Mouse (Mus musculus) layer of hippocampus, adult 2 months (tissue): ENCODE measurements around the gene Ralgapa2. TPM values are rescaled to one million over a fixed set of nuclear protein-coding genes. Genes with fewer than 3 reads are reported as not detected.

Experiments
- DNase-seq, 2 experiments: peaks; one replicate each; pipeline ENCODE4 v3.0.0; 2022; ENCODE audit warnings: low spot score in 2 of 2
- H3K27ac ChIP-seq: fragments of 200-600 bp; 2 replicates; pipeline ENCODE4 v1.8.1; 2022
- H3K4me3 ChIP-seq: fragments of 200-600 bp; 2 replicates; pipeline ENCODE4 v1.8.1; 2022; ENCODE audit warnings: mild to moderate bottlenecking
- CTCF ChIP-seq: fragments of 200-600 bp; conservative IDR thresholded peaks from 2 replicates; pipeline ENCODE4 v1.8.1; 2022; ENCODE audit warnings: antibody characterized with exemption, mild to moderate bottlenecking, moderate library complexity
- total RNA-seq, 2 experiments: library from RNA; stranded (reverse); gene quantifications; 2 replicates each; pipeline ENCODE4 v1.2.3; 2021

Gene Ralgapa2
- total RNA-seq, 2 experiments from 2014 or later = 25.7 to 29.8 TPM

DNA sequence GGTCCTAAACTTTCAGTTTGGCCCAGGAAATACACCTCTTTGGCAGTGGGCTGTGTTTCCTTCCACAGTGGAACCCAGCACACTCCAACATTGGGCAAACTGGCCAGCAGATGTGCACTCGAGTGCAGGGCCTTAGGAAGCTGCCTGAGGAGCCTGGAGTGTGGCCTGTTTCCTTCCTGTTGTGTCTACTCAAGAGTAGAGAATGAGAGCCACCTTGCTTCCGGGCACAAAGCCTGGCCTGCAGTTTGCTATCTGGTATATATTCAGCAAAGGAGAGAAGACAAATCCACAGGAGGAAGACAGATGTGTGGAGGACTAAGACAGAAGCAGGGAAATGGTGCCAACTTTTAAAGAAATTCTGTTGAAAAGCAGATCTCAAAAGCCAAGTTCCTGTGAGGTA, 189.4 kb downstream of the Ralgapa2 start:
- no peak overlapping the region for H3K4me3 ChIP-seq
- H3K27ac ChIP-seq = no peak overlapping the region
- no peak for DNase-seq
- TF ChIP-seq CTCF = no peak

- no peak for TF ChIP-seq CTCF
- Histone ChIP-seq H3K4me3 (no peak overlapping the region), H3K27ac (no peak overlapping the region)
- no peak for DNase-seq
These were observed 190.1 kb downstream of the Ralgapa2 start for GRCm38 (mm10) chr2:146322019-146322418.

DNA sequence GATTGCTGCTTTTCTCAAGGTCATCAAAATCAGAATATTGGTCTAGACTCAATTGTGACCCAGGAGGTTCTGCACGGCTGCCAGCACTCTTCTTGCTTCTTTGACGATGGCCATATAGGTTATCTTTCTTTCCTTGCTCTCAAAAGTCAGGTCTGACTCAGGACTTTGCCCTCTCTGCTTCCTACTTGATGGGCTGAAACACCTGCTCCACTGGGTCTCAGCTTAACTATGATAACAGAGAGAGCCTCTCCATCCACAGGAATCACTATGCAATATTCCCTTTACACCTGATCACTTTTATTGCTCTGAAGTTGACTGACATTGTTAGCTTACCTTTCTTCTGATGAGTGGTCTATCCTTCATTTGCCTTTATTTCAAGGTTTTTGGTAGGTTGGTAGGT, 191.5 kb downstream of the Ralgapa2 start:
- Histone ChIP-seq H3K27ac (no peak overlapping the region), H3K4me3 (no peak overlapping the region)
- no peak for DNase-seq
- TF ChIP-seq CTCF = no peak

GRCm38 (mm10) chr2:146314751-146315150, 197.4 kb downstream of the Ralgapa2 start:
- DNase-seq = no peak
- no peak for TF ChIP-seq CTCF
- H3K4me3 ChIP-seq = no peak overlapping the region
- H3K27ac ChIP-seq = no peak overlapping the region

DNA sequence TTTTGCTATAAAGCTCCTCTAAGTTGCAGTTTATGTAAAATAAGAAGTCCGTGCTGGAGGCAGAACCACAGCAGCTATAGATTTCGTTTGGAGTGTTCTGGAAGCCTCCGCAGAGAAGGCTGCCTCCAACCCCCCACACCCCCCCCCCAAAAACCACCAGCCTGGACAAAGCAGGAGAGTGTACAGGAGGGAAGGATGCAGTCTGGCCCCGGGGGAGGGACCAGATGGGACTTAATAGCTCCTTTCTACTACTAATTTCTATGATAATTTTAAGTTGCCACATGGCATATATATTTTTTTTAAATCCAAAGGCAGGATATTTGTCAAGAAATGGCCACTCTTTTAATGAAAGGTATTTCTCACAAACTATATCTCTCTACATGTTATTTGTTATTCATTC, 198.3 kb downstream of the Ralgapa2 start:
- no peak for TF ChIP-seq CTCF
- DNase-seq = no peak
- Histone ChIP-seq H3K4me3 (no peak overlapping the region), H3K27ac (no peak overlapping the region)

GRCm38 (mm10) chr2:146310760-146311159, 201.4 kb downstream of the Ralgapa2 start:
- no peak overlapping the region for H3K4me3 ChIP-seq
- TF ChIP-seq CTCF = no peak
- H3K27ac ChIP-seq = peak overlapping the region; percentile 63
- DNase-seq = no peak

- TF ChIP-seq CTCF = peak; percentile 40
- peak overlapping the region; percentile 63 for H3K27ac ChIP-seq
- peak; percentile 31 to 34 for DNase-seq
- no peak overlapping the region for H3K4me3 ChIP-seq
These were observed 201.9 kb downstream of the Ralgapa2 start for GRCm38 (mm10) chr2:146310291-146310690.

DNA sequence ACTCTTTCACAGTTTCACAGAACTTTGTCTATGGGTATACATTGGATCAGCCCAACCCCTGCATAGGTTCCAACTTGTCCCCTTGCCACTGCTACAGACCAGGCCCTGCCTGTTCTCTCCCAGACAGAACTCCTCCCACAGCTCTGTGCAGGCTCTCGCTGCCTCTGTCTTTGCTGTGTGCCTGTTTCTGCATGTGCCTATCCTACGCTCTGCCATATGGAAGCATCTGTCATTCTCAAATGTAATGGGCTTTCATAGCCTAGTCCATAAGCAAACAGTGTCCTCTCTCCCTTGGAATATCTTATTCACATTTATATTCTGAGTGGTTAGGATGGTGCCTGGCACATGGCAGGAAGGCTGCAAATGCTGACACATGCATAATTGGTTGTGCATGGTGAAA, 202.7 kb downstream of the Ralgapa2 start:
- no peak overlapping the region for H3K4me3 ChIP-seq
- TF ChIP-seq CTCF = no peak
- peak; percentile 23 to 50 for DNase-seq
- H3K27ac ChIP-seq = peak overlapping the region; percentile 63

GRCm38 (mm10) chr2:146307060-146307459, 205.1 kb downstream of the Ralgapa2 start:
- DNase-seq = no peak
- H3K27ac ChIP-seq = no peak overlapping the region
- TF ChIP-seq CTCF = no peak
- no peak overlapping the region for H3K4me3 ChIP-seq

DNA sequence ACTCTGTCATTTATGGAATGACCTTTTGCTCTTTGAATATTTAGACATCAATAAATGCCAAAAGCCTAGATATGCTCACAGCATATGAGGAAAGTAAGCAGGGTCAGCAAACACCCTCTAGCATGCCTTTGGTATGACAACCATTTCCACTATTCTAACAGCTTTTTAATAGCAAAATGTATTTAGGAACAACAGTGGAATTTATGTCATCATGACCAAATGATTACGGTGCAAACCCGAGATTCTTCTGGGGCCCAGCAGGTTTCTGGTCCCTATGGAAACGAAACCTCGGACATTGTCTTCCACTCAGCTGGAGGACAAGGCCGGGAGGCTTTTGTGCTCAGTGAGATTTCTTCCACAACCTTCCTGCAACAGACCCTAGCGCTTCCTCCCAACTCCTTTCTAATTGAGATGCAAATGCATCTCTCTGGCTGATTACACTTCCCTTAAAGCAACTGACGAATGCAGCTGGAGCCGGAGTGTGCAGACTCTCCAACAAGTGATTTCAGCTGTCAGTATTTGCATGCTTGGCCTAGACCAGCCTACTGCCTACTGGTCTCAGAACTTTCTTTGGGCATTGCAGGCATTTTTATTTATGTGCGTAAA, 209.9 kb downstream of the Ralgapa2 start:
- no peak for TF ChIP-seq CTCF
- no peak for DNase-seq
- Histone ChIP-seq H3K4me3 (no peak overlapping the region), H3K27ac (peak overlapping the region; percentile 10; the same call in 1 of the 2 replicates)

DNA sequence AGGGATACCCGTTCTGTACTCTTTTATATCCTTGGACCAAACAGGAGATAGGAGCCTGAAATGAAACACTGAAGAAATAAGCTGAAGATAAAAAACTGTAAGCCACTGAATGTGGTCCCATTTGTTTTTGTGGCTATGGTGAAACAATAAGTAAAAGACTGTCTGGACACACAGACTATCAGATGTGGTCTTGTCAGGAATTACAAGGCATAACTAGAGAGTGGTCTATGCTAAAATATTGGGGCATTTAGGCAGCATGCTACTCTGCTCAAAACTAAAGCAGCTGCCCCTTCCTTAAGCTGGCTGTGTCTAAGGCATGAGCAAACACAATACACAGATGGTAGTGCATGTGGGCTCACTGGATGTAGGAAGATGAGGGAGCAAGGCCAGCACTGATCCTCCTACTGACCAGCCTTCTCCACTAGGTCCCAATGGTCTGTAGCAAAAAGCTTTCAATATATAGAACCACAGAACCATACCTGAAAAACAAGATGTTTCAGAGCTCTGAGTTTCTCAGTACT, 211.6 kb downstream of the Ralgapa2 start:
- TF ChIP-seq CTCF = no peak
- DNase-seq = no peak
- Histone ChIP-seq H3K4me3 (no peak overlapping the region), H3K27ac (no peak overlapping the region; the same call in 1 of the 2 replicates)

DNA sequence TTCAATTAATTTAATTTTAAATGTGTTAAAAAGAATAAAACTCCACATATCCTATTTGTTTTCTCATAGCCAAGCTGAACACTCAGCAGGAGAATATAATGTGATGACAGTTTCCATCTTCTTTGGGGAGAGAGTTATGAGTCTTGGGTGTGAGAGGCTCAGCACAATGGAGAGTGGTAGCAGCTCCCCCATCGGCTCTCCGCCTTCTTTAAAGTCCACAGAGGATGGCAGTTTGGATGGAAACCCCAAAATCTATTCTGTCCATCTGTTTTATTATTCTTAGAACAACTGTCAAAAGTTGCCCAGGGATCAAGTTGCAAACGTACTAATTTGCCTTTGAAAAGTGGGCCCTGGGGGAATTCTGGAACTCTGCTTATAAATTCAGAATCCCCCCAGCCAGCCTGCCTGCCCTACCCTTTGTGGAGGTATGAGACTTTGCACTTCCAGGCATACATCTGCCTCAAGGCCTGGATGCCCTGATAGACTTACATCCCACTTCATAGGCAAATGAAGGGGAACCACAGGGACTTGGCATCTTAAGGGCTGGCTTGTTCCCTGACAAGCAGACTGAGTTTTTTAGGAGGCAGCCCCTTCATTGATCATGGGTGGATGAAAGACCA, 212.2 kb downstream of the Ralgapa2 start:
- no peak for DNase-seq
- Histone ChIP-seq H3K27ac (no peak overlapping the region), H3K4me3 (no peak overlapping the region)
- no peak for TF ChIP-seq CTCF

DNA sequence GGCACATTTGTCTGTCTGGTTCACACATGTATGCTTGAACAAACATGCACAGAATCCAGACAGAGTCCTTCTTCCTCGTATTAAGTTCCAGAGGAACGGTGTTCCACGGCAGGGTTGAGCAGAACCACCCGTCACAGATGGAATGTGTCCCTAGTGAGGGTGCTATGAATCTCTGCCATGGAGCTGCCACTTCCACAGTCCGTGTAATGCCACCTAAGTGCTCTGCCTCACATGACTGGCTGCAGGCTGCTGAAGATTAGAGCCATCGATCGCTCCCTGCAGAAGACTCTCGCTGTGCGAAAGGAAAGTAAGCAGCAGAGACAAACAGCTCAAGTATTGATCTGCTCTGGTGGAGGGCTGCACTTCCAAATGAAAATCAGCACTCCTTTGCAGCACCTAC, 218.6 kb downstream of the Ralgapa2 start:
- H3K4me3 ChIP-seq = no peak overlapping the region
- no peak overlapping the region for H3K27ac ChIP-seq
- no peak for DNase-seq
- no peak for TF ChIP-seq CTCF
